Mouse (Mus musculus) bone marrow, adult 2 months (tissue): Measurements from ENCODE around the gene Evpl. TPM values are rescaled to one million over a fixed set of nuclear protein-coding genes. Genes with fewer than 3 reads are reported as not detected.
"Not testable (repeated sequence)": the region's sequence is repeated elsewhere in the genome, so short reads cannot be mapped to it uniquely, and the experiment has no call there.

ENCODE experiments used
- H3K27ac ChIP-seq: fragments of 200-500 bp; 2 replicates; pipeline ENCODE4 v1.5.1; 2012; ENCODE audit warnings: low read depth, mild to moderate bottlenecking, control low read depth, inconsistent platforms, low read length; ENCODE audit not compliant: control insufficient read depth, poor library complexity, insufficient read depth
- H3K4me1 ChIP-seq: fragments of 200-500 bp; 2 replicates; pipeline ENCODE4 v1.6.1; 2011; ENCODE audit warnings: low read length; ENCODE audit not compliant: control insufficient read depth, insufficient read depth
- H3K4me3 ChIP-seq: fragments of 200-500 bp; replicated peaks from 2 replicates; pipeline ENCODE3; 2011; ENCODE audit warnings: mild to moderate bottlenecking, low read depth, low read length, control low read depth; ENCODE audit not compliant: control insufficient read depth
- CTCF ChIP-seq: fragments of 200-500 bp; IDR thresholded peaks from 2 replicates; pipeline ENCODE4 v1.5.1; 2011; ENCODE audit warnings: low read length, control low read depth; ENCODE audit not compliant: control insufficient read depth, insufficient read depth
- POLR2A ChIP-seq: fragments of 200-500 bp; IDR thresholded peaks from 2 replicates; pipeline ENCODE4 v1.6.1; 2011; ENCODE audit warnings: low read depth, mild to moderate bottlenecking, control low read depth, low read length, borderline replicate concordance; ENCODE audit not compliant: control insufficient read depth
- WGBS: fragments of 180-500 bp; shearing (Covaris S2); methylation state at CpG from one replicate; pipeline ENCODE4 v1.1.7; 2018; 5-methylcytosine and 5-hydroxymethylcytosine counted together
- polyA plus RNA-seq: library from polyadenylated mRNA; stranded (reverse); fragments of >200 nt; gene quantifications from 2 replicates; pipeline ENCODE4 v1.2.4, GENCODE M21; 2011; ENCODE audit warnings: low replicate concordance; ENCODE audit not compliant: missing spikeins, insufficient read depth, insufficient read length

The Evpl gene
- polyA plus RNA-seq, 1 experiment, result 0.30 TPM

DNA sequence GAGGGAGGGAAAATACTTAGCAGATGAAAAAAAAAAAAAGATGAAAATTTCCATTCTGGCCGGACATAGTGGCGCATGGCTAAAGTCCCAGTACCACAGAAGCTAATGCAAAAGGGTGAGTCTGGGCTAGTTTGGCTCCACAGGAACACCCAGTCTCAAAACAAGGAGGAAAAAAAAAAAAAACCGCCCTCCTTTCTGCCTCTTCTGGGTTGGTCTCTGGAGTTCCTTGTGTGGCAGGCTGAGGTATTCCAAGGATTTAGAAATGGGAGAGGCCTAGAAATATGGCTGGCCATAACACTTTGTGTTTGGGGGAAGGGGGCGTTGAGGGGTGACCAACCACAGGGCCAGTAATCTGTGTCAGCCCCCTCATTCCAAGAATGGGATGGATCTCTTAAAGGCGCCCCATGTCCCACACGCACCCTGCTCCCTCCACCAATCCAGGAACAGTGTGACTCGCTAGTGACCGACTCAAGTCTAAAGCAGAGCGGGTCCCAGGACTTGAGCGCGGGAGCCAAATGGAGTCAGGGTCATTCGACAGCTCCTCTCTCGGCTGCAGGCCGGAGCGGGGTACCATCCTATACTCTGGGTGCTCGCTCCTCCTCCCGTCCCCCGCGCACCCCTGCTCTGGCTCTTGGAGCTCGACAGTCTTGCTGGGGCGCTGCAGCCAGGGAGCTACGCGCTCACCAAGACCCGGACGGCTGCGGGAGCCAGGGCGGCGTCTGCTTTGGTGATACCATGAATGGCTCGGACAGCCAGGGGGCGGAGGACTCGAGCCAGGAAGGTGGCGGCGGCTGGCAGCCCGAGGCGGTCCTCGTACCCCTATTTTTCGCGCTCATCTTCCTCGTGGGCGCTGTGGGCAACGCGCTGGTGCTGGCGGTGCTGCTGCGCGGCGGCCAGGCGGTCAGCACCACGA is 43.1 kb upstream of the Evpl start, which contains the start of gene Galr2:
Galr2 (plus strand) TSS at position 189 of the 913 bp plus-strand sequence.
- WGBS, result 14% methylated on average over 48 of the region's 48 CpGs
- H3K4me3 ChIP-seq, result no peak within 1 kb of the TSS

GRCm38 (mm10) chr11:116277184-116277583 is 39.3 kb upstream of the Evpl start:
- 81% methylated on average over 1 of the region's 1 CpGs for whole genome bisulfite sequencing
- H3K27ac ChIP-seq, H3K4me3 ChIP-seq, H3K4me1 ChIP-seq: not testable (repeated sequence)

More for the DNA sequence above, 43.1 kb upstream of the Evpl start, which contains the start of gene Galr2:
- TF ChIP-seq CTCF (no peak), POLR2A (no peak)
- Histone ChIP-seq H3K27ac (no peak within 1 kb of the TSS), H3K4me1 (peaks cover 3% of the 10 kb centered on the region; the same call in 1 of the 2 replicates)

DNA sequence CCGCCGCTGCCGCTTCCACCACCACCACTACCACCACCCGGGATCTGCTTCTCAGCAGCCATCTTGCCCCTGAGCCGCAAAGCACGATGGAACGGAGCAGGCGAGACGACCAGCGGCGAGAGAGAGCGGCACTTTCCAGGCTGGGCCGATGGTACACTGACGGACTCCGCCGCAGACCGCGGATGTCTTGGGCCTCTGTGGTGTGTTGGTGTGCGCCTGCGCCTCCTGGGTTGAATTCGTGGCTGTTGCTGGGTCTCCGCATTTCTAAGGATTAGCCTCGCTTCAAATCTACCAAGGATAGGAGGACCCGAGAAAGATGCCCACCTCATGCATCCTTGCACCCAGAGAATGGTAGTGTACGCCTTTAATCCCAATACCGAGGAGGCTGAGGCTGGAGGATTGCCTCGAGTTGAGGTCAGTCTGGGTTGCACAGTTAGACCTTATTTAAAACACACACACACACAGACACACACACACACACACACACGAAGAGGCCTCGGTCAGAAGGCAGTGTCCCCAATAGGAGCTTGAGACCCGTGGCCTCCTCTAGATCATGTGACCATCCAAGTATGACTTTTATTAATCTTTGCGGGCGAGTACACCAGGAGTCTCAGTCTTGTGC is 36.3 kb upstream of the Evpl start, which contains the start of gene Srp68:
Srp68 (minus strand) TSS at position 173 of the 622 bp plus-strand sequence.
- Histone ChIP-seq H3K27ac (peak within 1 kb of the TSS; percentile 22), H3K4me1 (peaks cover 4% of the 10 kb centered on the region), H3K4me3 (peak within 1 kb of the TSS; percentile 73)
- under 1% methylated on average over 32 of the region's 32 CpGs for WGBS
- TF ChIP-seq POLR2A (peak; percentile 97), CTCF (0 out of 2 replicates have a peak, but pooled peaks have one; percentile 16)

DNA sequence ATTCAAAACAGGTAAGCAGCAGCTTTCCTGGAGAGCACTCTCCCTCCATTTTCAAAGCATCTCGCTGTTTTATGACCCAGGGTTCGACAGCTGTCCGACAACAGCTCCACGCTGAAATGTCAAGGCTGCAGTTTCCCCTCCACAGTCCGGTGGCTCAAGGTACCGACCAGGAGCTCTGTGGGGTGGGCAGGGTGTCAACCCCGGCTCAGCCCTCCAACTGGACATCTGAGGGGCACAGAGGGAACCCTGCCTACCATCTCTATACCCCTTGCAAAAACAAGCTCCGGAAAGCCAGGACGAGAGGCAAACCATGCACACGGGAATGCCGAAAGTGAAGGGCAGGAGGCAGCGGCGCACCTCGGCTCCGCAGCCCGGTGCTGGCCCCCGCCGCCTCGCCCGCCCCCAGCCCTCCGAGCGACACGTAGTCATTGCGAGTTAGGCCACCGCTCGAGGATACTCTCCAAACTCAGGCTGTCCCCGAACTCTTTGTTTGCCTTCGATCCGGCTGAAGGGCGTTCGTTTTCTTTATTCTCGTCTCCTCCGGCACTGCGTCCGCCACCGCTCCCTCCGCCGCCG is 35.7 kb upstream of the Evpl start:
- TF ChIP-seq POLR2A, result 0 out of 2 replicates have a peak, but pooled peaks have one; percentile 34
- TF ChIP-seq CTCF, result no peak
- Histone ChIP-seq H3K27ac (peak overlapping the region; percentile 22), H3K4me3 (peak overlapping the region; percentile 73), H3K4me1 (peaks cover 4% of the 10 kb centered on the region)
- WGBS, result under 1% methylated on average over 37 of the region's 39 CpGs

DNA sequence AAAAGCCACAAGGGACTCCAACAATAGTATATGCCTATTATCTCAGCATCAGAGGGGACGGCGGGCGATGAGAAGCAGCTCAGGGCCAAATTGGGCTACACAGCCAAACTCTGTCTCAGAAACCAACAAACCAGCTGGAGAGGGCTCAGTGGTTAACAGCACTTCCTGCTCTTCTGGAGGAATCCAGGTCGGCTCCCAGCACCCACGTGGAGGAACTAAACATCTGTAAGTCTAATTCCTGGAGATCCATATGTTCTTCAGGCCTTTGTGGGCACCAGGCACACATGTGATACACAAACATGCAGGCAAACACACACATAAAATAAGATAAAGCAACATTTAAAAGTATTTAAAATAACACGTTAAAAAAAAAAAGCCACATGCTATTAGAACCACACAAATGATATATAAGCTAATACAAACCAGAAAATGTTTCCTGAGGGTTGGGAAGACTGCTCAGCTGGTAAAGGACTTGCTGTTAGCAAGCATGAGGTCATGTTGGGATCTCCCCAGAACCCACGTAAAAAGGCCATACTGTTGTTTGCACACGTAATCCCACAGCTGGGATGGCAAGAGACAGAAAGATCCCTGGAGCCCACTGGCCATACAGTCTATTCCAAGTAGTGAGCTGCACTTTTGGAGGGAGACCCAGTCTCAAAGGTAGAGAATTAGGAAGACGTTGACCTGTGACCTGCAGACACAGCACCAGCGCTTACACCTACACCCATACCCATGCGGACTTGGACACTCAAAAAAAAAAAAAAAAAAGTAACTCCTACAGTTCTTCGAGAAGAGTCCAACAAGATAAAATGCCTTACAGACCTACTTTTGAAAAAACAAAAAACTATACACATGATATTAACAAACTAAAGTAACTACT is 35.0 kb upstream of the Evpl start:
- 16% methylated on average over 12 of the region's 12 CpGs for WGBS
- no peak for TF ChIP-seq CTCF
- TF ChIP-seq POLR2A, result no peak
- no peak overlapping the region for H3K27ac ChIP-seq
- peak overlapping the region; percentile 73 for H3K4me3 ChIP-seq
- peaks cover 4% of the 10 kb centered on the region for H3K4me1 ChIP-seq

GRCm38 (mm10) chr11:116269560-116269959 is 31.7 kb upstream of the Evpl start:
- no peak overlapping the region for H3K27ac ChIP-seq
- TF ChIP-seq CTCF, result no peak
- no peak for TF ChIP-seq POLR2A
- H3K4me3 ChIP-seq, result no peak overlapping the region
- H3K4me1 ChIP-seq, result peaks cover 9% of the 10 kb centered on the region
- 85% methylated on average over 8 of the region's 8 CpGs for WGBS

- 91% methylated on average over 6 of the region's 6 CpGs for WGBS
- Histone ChIP-seq H3K4me3 (no peak overlapping the region), H3K4me1 (peaks cover 7% of the 10 kb centered on the region), H3K27ac (no peak overlapping the region)
- no peak for TF ChIP-seq POLR2A
- TF ChIP-seq CTCF, result no peak
Observed at GRCm38 (mm10) chr11:116268313-116268712, 30.4 kb upstream of the Evpl start.

DNA sequence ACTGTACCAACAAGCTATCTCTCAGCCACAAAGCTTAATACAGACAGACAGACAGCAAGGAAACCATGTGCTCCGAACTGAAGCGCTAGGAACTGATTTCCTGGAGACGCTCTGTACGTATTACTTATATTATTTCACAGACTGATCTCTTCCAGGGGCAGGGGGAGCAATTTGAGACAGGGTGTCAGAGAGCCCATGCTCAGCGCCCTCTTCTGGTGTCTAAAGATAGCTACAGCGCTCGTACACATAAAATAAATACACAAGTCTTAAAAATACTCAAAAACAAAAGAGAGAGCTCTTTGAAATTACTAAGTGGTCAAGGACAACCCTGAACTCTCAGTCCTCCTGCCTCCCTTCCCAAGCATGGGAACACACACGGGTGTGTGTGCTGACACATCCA is 29.8 kb upstream of the Evpl start:
- WGBS, result 80% methylated on average over 8 of the region's 8 CpGs
- Histone ChIP-seq H3K4me1 (peaks cover 4% of the 10 kb centered on the region), H3K4me3 (no peak overlapping the region), H3K27ac (no peak overlapping the region)
- TF ChIP-seq POLR2A (no peak), CTCF (0 out of 2 replicates have a peak, but pooled peaks have one; percentile 18)
